Mouse (Mus musculus) MEL (cell line): ENCODE results near the gene Socs4. TPM values are rescaled to one million over a fixed set of nuclear protein-coding genes. Genes with fewer than 3 reads are reported as not detected.

ENCODE experiments used
- DNase-seq: peaks from one replicate; pipeline ENCODE4 v3.0.0; 2011; ENCODE audit warnings: low read depth, low spot score
- H3K27ac ChIP-seq: 2 replicates; pipeline ENCODE4 v1.5.1; 2012; ENCODE audit warnings: low read depth, mild to moderate bottlenecking, control low read depth, low read length, moderate library complexity; ENCODE audit not compliant: control insufficient read depth
- H3K27me3 ChIP-seq, 2 experiments: fragments of 150-350 bp in 1 of 2; sonication (generic) in 1 of 2; 2 replicates each; pipeline ENCODE4 v1.6.1; 2012; ENCODE audit warnings: low read length in 2 of 2, mild to moderate bottlenecking in 2 of 2, improper control_type of control experiment in 1 of 2, moderate library complexity in 1 of 2; ENCODE audit not compliant: insufficient read depth in 2 of 2, control insufficient read depth in 1 of 2
- H3K36me3 ChIP-seq, 2 experiments: 2 replicates each; pipeline ENCODE4 v1.6.1; 2012 to 2014; ENCODE audit warnings: low read length in 2 of 2, improper control_type of control experiment in 1 of 2, inconsistent platforms in 1 of 2, mild to moderate bottlenecking in 1 of 2; ENCODE audit not compliant: insufficient read depth in 2 of 2, control insufficient read depth in 1 of 2
- H3K4me1 ChIP-seq, 2 experiments: fragments of 150-350 bp in 1 of 2; sonication (generic) in 1 of 2; 2 replicates each; pipeline ENCODE4 v1.6.1; 2012; ENCODE audit warnings: low read length in 2 of 2, improper control_type of control experiment in 1 of 2, mild to moderate bottlenecking in 1 of 2; ENCODE audit not compliant: insufficient read depth in 2 of 2, control insufficient read depth in 1 of 2
- H3K4me3 ChIP-seq, 2 experiments: fragments of 150-350 bp in 1 of 2; sonication (generic) in 1 of 2; 2 replicates each; pipeline ENCODE4 v1.5.1; 2012; ENCODE audit warnings: low read depth in 2 of 2, low read length in 2 of 2, mild to moderate bottlenecking in 2 of 2, moderate library complexity in 2 of 2, control low read depth in 1 of 2, improper control_type of control experiment in 1 of 2; ENCODE audit not compliant: control insufficient read depth in 1 of 2, insufficient read depth in 1 of 2
- H3K79me2 ChIP-seq: 2 replicates; pipeline ENCODE4 v1.6.1; 2012; ENCODE audit warnings: mild to moderate bottlenecking, low read length, moderate library complexity; ENCODE audit not compliant: control insufficient read depth, poor library complexity, insufficient read depth
- H3K9ac ChIP-seq: 2 replicates; pipeline ENCODE4 v1.6.1; 2012; ENCODE audit warnings: low read depth, mild to moderate bottlenecking, control low read depth, low read length, moderate library complexity; ENCODE audit not compliant: control insufficient read depth, poor library complexity, severe bottlenecking
- H3K9me3 ChIP-seq: fragments of 150-350 bp; sonication (generic); replicated peaks from 2 replicates; pipeline ENCODE4 v1.6.1; 2012; ENCODE audit warnings: mild to moderate bottlenecking, low read length, improper control_type of control experiment, moderate library complexity; ENCODE audit not compliant: insufficient read depth
- BHLHE40 ChIP-seq: IDR thresholded peaks from 2 replicates; pipeline ENCODE4 v1.6.1; 2012; ENCODE audit warnings: low read depth, mild to moderate bottlenecking, inconsistent platforms, low read length, improper control_type of control experiment, borderline replicate concordance
- CHD1 ChIP-seq: IDR thresholded peaks from 2 replicates; pipeline ENCODE4 v1.6.1; 2012; ENCODE audit warnings: low read depth, mild to moderate bottlenecking, inconsistent platforms, low read length, improper control_type of control experiment
- E2F4 ChIP-seq: IDR thresholded peaks from 2 replicates; pipeline ENCODE4 v1.6.1; 2011; ENCODE audit warnings: low read depth, low read length, improper control_type of control experiment, borderline replicate concordance
- ELF1 ChIP-seq: IDR thresholded peaks from 2 replicates; pipeline ENCODE4 v1.6.1; 2014; ENCODE audit warnings: low read depth, mild to moderate bottlenecking, inconsistent platforms, low read length, improper control_type of control experiment, moderate library complexity
- ETS1 ChIP-seq: IDR thresholded peaks from 2 replicates; pipeline ENCODE4 v1.6.1; 2012; ENCODE audit warnings: low read depth, mild to moderate bottlenecking, inconsistent platforms, low read length, improper control_type of control experiment, moderate library complexity
- GATA1 ChIP-seq: IDR thresholded peaks from 2 replicates; pipeline ENCODE4 v1.6.1; 2011; ENCODE audit warnings: low read depth, low read length, improper control_type of control experiment
- JUND ChIP-seq: IDR thresholded peaks from 2 replicates; pipeline ENCODE4 v1.6.1; 2011; ENCODE audit warnings: low read depth, mild to moderate bottlenecking, improper control_type of control experiment, low read length
- MAX ChIP-seq: IDR thresholded peaks from 2 replicates; pipeline ENCODE4 v1.6.1; 2011; ENCODE audit warnings: low read length, improper control_type of control experiment
- MEF2A ChIP-seq: IDR thresholded peaks from 2 replicates; pipeline ENCODE4 v1.6.1; 2014; ENCODE audit warnings: low read depth, mild to moderate bottlenecking, inconsistent platforms, low read length, improper control_type of control experiment; ENCODE audit not compliant: poor library complexity, insufficient replicate concordance, severe bottlenecking; ENCODE audit errors: extremely low read depth
- MYB ChIP-seq: IDR thresholded peaks from 2 replicates; pipeline ENCODE4 v1.6.1; 2011; ENCODE audit warnings: mild to moderate bottlenecking, low read depth, low read length, improper control_type of control experiment
- MYC ChIP-seq: IDR thresholded peaks from 2 replicates; pipeline ENCODE4 v1.6.1; 2011; ENCODE audit warnings: low read depth, mild to moderate bottlenecking, low read length, improper control_type of control experiment, moderate library complexity
- NELFE ChIP-seq: IDR thresholded peaks from 2 replicates; pipeline ENCODE4 v1.6.1; 2011; ENCODE audit warnings: low read depth, low read length, improper control_type of control experiment
- POLR2A ChIP-seq, 2 experiments: IDR thresholded peaks; 2 replicates each; pipeline ENCODE4 v1.6.1; 2011 to 2012; ENCODE audit warnings: low read length in 2 of 2, mild to moderate bottlenecking in 2 of 2, control low read depth in 1 of 2, improper control_type of control experiment in 1 of 2, low read depth in 1 of 2, moderate library complexity in 1 of 2; ENCODE audit not compliant: control insufficient read depth in 1 of 2, insufficient read depth in 1 of 2, poor library complexity in 1 of 2
- POLR2AphosphoS2 ChIP-seq: IDR thresholded peaks from 2 replicates; pipeline ENCODE4 v1.6.1; 2011; ENCODE audit warnings: low read length, improper control_type of control experiment
- SIN3A ChIP-seq: IDR thresholded peaks from 2 replicates; pipeline ENCODE4 v1.6.1; 2012; ENCODE audit warnings: low read length, improper control_type of control experiment, inconsistent platforms
- SMC3 ChIP-seq: IDR thresholded peaks from 2 replicates; pipeline ENCODE4 v1.6.1; 2011; ENCODE audit warnings: low read depth, low read length, improper control_type of control experiment
- TAL1 ChIP-seq: IDR thresholded peaks from 2 replicates; pipeline ENCODE4 v1.6.1; 2012; ENCODE audit warnings: mild to moderate bottlenecking, inconsistent platforms, low read length, moderate library complexity, mixed read lengths
- TCF12 ChIP-seq: IDR thresholded peaks from 2 replicates; pipeline ENCODE4 v1.6.1; 2014; ENCODE audit warnings: low read depth, mild to moderate bottlenecking, inconsistent platforms, low read length, improper control_type of control experiment, moderate library complexity
- UBTF ChIP-seq: IDR thresholded peaks from 2 replicates; pipeline ENCODE4 v1.6.1; 2012; ENCODE audit warnings: low read depth, mild to moderate bottlenecking, inconsistent platforms, low read length, improper control_type of control experiment, moderate library complexity, borderline replicate concordance; ENCODE audit not compliant: insufficient read depth
- USF2 ChIP-seq, 2 experiments: IDR thresholded peaks; 2 replicates each; pipeline ENCODE4 v1.6.1; 2011 to 2012; ENCODE audit warnings: improper control_type of control experiment in 2 of 2, low read length in 2 of 2, borderline replicate concordance in 1 of 2, inconsistent platforms in 1 of 2, low read depth in 1 of 2, mild to moderate bottlenecking in 1 of 2; ENCODE audit not compliant: insufficient read depth in 1 of 2
- ZMIZ1 ChIP-seq: IDR thresholded peaks from 2 replicates; pipeline ENCODE4 v1.6.1; 2012; ENCODE audit warnings: low read depth, mild to moderate bottlenecking, inconsistent platforms, low read length, improper control_type of control experiment, moderate library complexity
- ZNF384 ChIP-seq: IDR thresholded peaks from 2 replicates; pipeline ENCODE4 v1.6.1; 2012; ENCODE audit warnings: low read depth, mild to moderate bottlenecking, inconsistent platforms, low read length, improper control_type of control experiment
- polyA plus RNA-seq, 2 experiments: library from polyadenylated mRNA; stranded (reverse) in 1 of 2; unstranded in 1 of 2; fragments of >175 nt in 1 of 2; fragments of >200 nt in 1 of 2; gene quantifications; 2 replicates each; pipeline versions ENCODE4 v1.2.1 to v1.2.4; 2012; ENCODE audit warnings: low replicate concordance in 2 of 2, low read depth in 1 of 2; ENCODE audit not compliant: insufficient read length in 2 of 2, insufficient read depth in 1 of 2, missing spikeins in 1 of 2
- total RNA-seq: library from RNA; depleted of rRNA; stranded (reverse); fragments of 300-350 nt; gene quantifications from 2 replicates; pipeline ENCODE4 v1.2.3, GENCODE M21; 2012

Socs4 gene
- total and polyA plus RNA-seq, 3 experiments = 8.8 to 21.0 (median 13.9) TPM

GRCm38 (mm10) chr14:47297785-47298407 is 21.2 kb downstream of the Socs4 start, which contains the start of gene Mapk1ip1l (continued):
- TF ChIP-seq MEF2A = no peak
- no peak for TF ChIP-seq GATA1
- peak; percentile 85 for TF ChIP-seq SIN3A
- peak; percentile 82 for TF ChIP-seq POLR2AphosphoS2
- no peak for TF ChIP-seq SMC3
- peak; percentile 57 for TF ChIP-seq TCF12
- TF ChIP-seq POLR2A (IDR thresholded peaks at IDR 0.05; ENCODE audit: control insufficient read depth in 1 of 2, insufficient read depth in 1 of 2, low read depth in 1 of 2, low read length in 2 of 2, poor library complexity in 1 of 2) = peak; percentile 83 to 92
- TF ChIP-seq ZMIZ1 = peak; percentile 60
- no peak for TF ChIP-seq UBTF
- TF ChIP-seq, all 39 proteins: peak for 21

GRCm38 (mm10) chr14:47298408-47298792 is 21.7 kb downstream of the Socs4 start:
- Histone ChIP-seq H3K4me3 (peak overlapping the region; percentile 96), H3K27ac (peak overlapping the region; percentile 72), H3K9me3 (no peaks in the 10 kb centered on the region), H3K9ac (peak overlapping the region; percentile 98), H3K27me3 (no peaks in the 10 kb centered on the region), H3K4me1 (peaks cover 5 to 17% of the 10 kb centered on the region in 2 experiments), H3K79me2 (peaks cover 47% of the 10 kb centered on the region), H3K36me3 (peaks cover 1 to 40% of the 10 kb centered on the region in 2 experiments; a peak in 3 of 4 replicates)
- DNase-seq = no peak
- TF ChIP-seq E2F4 (no peak), NELFE (no peak), ZNF384 (no peak), TAL1 (no peak), MYB (no peak), MEF2A (no peak), ETS1 (no peak), TCF12 (no peak), ELF1 (no peak), JUND (no peak), MAX (no peak), MYC (no peak), USF2 (IDR thresholded peaks at IDR 0.05; ENCODE audit: borderline replicate concordance in 1 of 2, insufficient read depth in 1 of 2, low read depth in 1 of 2, low read length in 2 of 2) (no peak), GATA1 (no peak), CHD1 (no peak), POLR2A (IDR thresholded peaks at IDR 0.05; ENCODE audit: control insufficient read depth in 1 of 2, insufficient read depth in 1 of 2, low read depth in 1 of 2, low read length in 2 of 2, poor library complexity in 1 of 2) (no peak), BHLHE40 (no peak), ZMIZ1 (no peak), UBTF (no peak)
